Mouse (Mus musculus) embryonic facial prominence, embryonic 14.5 days (tissue): ENCODE results near the gene Ch25h. TPM values are rescaled to one million over a fixed set of nuclear protein-coding genes. Genes with fewer than 3 reads are reported as not detected.

Experiments used
- ATAC-seq: fragments of 200-750 bp; cut with Nextera tagmentation; 2 replicates; pipeline ENCODE4 v1.8.0; 2017; ENCODE audit warnings: low read depth, moderate number of reproducible peaks, moderate TSS enrichment
- DNase-seq: peaks from one replicate; pipeline ENCODE4 v3.0.0-alpha.2; 2015; ENCODE audit warnings: low spot score
- H3K27ac ChIP-seq: fragments of 300-500 bp; sonication (generic); replicated peaks from 2 replicates; pipeline ENCODE4 v1.5.1; 2014; ENCODE audit warnings: low read depth, mild to moderate bottlenecking, low read length, moderate library complexity
- H3K27me3 ChIP-seq: fragments of 300-500 bp; sonication (generic); replicated peaks from 2 replicates; pipeline ENCODE4 v1.6.1; 2014; ENCODE audit warnings: low read length; ENCODE audit not compliant: control insufficient read depth, insufficient read depth
- H3K36me3 ChIP-seq: fragments of 300-500 bp; sonication (generic); 2 replicates; pipeline ENCODE4 v1.6.1; 2014; ENCODE audit warnings: low read length, mixed read lengths; ENCODE audit not compliant: control insufficient read depth, insufficient read depth
- H3K4me1 ChIP-seq: fragments of 300-500 bp; sonication (generic); 2 replicates; pipeline ENCODE4 v1.6.1; 2014; ENCODE audit warnings: antibody characterized with exemption, low read length; ENCODE audit not compliant: control insufficient read depth, insufficient read depth
- H3K4me2 ChIP-seq: fragments of 300-500 bp; sonication (generic); 2 replicates; pipeline ENCODE4 v1.6.1; 2014; ENCODE audit warnings: low read depth, mild to moderate bottlenecking, low read length, moderate library complexity, mixed read lengths
- H3K4me3 ChIP-seq: fragments of 300-500 bp; sonication (generic); 2 replicates; pipeline ENCODE4 v1.5.1; 2014; ENCODE audit warnings: low read depth, mild to moderate bottlenecking, low read length
- H3K9ac ChIP-seq: fragments of 300-500 bp; sonication (generic); 2 replicates; pipeline ENCODE4 v1.6.1; 2014; ENCODE audit warnings: low read depth, mild to moderate bottlenecking, low read length, moderate library complexity, mixed read lengths
- H3K9me3 ChIP-seq: fragments of 300-500 bp; sonication (generic); 2 replicates; pipeline ENCODE4 v1.6.1; 2016; ENCODE audit warnings: low read length; ENCODE audit not compliant: control insufficient read depth
- WGBS: fragments of 180-500 bp; shearing (Covaris S2); extraction: QIAGEN DNeasy Blood & Tissue Kit; methylation state at CpG from one replicate; pipeline ENCODE4 v1.1.7; 2014; 5-methylcytosine and 5-hydroxymethylcytosine counted together
- polyA plus RNA-seq: library from polyadenylated mRNA; unstranded; fragments of >200 nt; fragmentation: Nextera tagmentation; extraction: Ambion mirVana; gene quantifications from 2 replicates; pipeline ENCODE4 v1.2.1, GENCODE M21; 2014

Gene Ch25h
- polyA plus RNA-seq, 1 experiment from 2014 or later: 7.3 TPM

DNA sequence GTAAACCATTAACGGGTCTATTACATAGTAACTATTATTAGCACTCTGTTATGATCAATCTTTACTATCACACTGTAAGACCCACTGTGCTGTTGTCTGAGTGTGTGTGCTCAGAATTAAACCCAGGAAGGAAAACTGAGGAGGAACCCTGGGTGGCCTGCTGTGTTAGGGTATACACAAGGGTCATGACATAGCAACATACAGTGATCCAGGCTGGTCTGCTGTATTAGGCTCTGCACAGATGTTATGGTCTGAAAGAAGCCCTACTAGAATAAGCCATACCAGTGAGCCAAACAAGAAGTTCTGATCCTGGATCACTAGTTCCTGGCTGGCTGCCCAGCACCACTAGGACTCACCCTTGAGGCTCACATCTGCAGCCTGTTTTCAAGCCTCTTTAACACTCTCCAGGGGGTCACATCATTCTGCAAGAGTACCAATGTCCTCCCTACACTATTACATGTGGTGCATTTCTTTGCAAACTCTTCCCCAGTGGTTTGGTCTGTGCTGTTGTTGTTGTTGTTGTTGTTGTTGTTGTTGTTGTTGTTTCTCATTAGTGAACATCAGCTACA is 13.4 kb downstream of the Ch25h start:
- ATAC-seq (no peak), DNase-seq (peak; percentile 61)
- Histone ChIP-seq H3K4me1 (peaks cover 5% of the 10 kb centered on the region; the same call in 1 of the 2 replicates), H3K4me3 (no peak overlapping the region), H3K9me3 (no peaks in the 10 kb centered on the region), H3K9ac (no peak overlapping the region), H3K4me2 (no peak overlapping the region), H3K36me3 (no peaks in the 10 kb centered on the region), H3K27me3 (no peaks in the 10 kb centered on the region), H3K27ac (no peak overlapping the region)
- 88% methylated on average over 1 of the region's 1 CpGs for WGBS

DNA sequence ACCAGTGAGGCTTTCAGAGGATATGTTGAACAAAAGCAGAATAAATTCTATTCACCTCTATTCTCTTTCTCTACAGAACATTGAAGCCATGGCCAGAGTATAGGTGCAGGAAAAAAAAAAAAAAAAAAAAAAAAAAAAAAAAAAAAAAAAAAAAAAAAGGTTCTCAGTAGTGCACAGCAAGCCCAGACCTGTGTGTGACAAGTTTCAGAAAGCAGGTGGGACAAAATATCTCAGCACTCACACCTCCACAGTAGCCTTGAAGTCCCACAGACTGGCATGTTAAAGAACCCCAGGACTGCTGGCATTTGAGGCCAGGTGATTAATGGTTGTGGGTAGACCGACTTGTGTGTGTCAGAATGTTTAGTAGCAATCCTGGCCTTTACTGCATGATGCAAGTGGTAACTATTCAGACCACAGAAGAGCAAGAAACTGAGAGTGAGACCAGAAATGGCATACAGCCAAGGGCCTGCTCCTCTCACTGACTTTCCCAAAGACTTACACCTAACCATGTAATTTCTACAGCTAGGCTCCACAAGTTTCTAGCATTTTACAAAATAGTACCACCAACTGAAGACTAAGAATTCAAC is 24.1 kb downstream of the Ch25h start:
- Histone ChIP-seq H3K9ac (no peak overlapping the region), H3K36me3 (no peaks in the 10 kb centered on the region), H3K4me2 (no peak overlapping the region), H3K27ac (no peak overlapping the region), H3K4me1 (peaks cover 3% of the 10 kb centered on the region; the same call in 1 of the 2 replicates), H3K4me3 (no peak overlapping the region), H3K27me3 (no peaks in the 10 kb centered on the region), H3K9me3 (no peaks in the 10 kb centered on the region)
- ATAC-seq: no peak
- no peak for DNase-seq
- WGBS: 73% methylated on average over 1 of the region's 1 CpGs

DNA sequence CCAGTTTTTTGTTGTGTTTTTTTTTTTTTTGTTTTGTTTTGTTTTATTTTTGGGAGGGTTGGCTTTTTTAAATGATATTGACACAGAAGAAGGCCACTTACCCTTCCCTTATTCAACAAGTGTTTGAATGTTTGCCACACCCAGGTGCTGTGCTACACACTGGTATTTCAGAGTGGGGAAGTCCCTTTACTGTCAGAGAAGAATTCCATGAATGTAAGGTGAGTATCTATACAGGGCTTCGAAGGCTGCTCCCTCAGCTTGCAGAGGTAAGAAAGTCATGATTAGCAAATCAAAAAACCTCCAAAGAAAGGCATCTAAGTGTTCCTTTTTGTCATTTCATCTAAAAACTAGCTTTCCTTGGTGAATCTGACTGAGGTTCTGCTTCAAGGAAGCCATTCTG is 26.1 kb downstream of the Ch25h start:
- WGBS: 76% methylated on average over 1 of the region's 1 CpGs
- no peak for ATAC-seq
- no peak for DNase-seq
- H3K4me1 ChIP-seq: peaks cover 4% of the 10 kb centered on the region; the same call in 1 of the 2 replicates
- no peak overlapping the region for H3K9ac ChIP-seq
- H3K27ac ChIP-seq: no peak overlapping the region
- H3K9me3 ChIP-seq: no peaks in the 10 kb centered on the region
- no peaks in the 10 kb centered on the region for H3K36me3 ChIP-seq
- H3K4me2 ChIP-seq: no peak overlapping the region
- no peak overlapping the region for H3K4me3 ChIP-seq
- H3K27me3 ChIP-seq: no peaks in the 10 kb centered on the region

DNA sequence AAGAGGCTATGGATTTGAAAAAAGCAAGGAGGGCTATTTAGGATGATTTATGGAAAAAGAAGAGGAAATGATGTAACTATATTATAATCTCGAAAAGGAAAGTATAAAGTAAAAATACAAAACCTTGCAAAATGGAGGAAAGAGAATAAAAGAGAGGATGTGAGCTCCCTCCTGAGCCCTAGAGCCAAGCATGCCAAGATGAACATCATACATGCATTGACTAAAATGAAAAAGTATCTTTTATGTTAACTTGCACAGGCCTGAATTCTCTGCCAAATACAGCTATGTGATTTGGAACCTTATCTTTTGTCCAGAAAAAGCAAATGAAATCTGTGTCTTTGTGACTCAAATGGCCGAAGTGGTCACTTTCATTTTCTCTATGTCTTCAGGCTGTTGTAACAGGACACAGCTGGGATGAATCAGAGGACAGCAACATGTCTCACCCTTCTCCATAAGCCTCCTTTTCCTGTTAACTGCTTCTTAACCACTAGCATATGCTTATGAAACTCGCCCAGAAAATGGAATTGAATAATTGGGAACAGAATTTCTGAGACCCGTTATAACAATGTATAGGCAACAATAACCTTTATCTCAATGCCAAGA is 29.5 kb downstream of the Ch25h start:
- no peak overlapping the region for H3K4me3 ChIP-seq
- WGBS: 27% methylated on average over 4 of the region's 4 CpGs
- DNase-seq (peak; percentile 78), ATAC-seq (no peak; the same call in 1 of the 2 replicates)
- peak overlapping the region; percentile 30 for H3K27ac ChIP-seq
- peak overlapping the region; percentile 3; the same call in 1 of the 2 replicates for H3K4me2 ChIP-seq
- no peak overlapping the region for H3K9ac ChIP-seq
- no peaks in the 10 kb centered on the region for H3K9me3 ChIP-seq
- H3K27me3 ChIP-seq: no peaks in the 10 kb centered on the region
- H3K36me3 ChIP-seq: no peaks in the 10 kb centered on the region
- peaks cover 4% of the 10 kb centered on the region; the same call in 1 of the 2 replicates for H3K4me1 ChIP-seq

DNA sequence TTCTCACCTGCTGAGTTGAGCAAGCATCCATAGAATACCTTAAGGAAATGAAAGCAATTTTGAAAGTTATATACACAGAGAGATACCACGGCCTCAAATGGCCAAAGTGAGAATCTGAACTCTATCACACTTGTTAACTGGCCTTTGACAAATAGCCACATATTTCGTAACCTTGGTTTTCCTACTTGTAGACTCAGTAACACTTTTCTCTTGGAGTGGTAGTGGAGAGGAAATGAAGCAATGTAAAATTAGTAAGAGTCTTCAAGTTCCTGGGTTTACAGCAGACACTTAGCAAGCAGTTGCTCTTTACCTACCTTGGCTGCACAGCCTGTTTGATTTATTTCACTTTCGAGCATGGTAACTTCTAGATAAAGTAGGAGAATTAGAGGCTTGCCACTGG is 30.2 kb downstream of the Ch25h start:
- H3K27ac ChIP-seq: no peak overlapping the region; the same call in 1 of the 2 replicates
- peaks cover 4% of the 10 kb centered on the region; the same call in 1 of the 2 replicates for H3K4me1 ChIP-seq
- H3K4me2 ChIP-seq: no peak overlapping the region
- H3K4me3 ChIP-seq: no peak overlapping the region
- H3K9ac ChIP-seq: no peak overlapping the region
- WGBS: 84% methylated on average over 3 of the region's 3 CpGs
- no peak for DNase-seq
- no peaks in the 10 kb centered on the region for H3K36me3 ChIP-seq
- H3K9me3 ChIP-seq: no peaks in the 10 kb centered on the region
- H3K27me3 ChIP-seq: no peaks in the 10 kb centered on the region
- ATAC-seq: no peak

DNA sequence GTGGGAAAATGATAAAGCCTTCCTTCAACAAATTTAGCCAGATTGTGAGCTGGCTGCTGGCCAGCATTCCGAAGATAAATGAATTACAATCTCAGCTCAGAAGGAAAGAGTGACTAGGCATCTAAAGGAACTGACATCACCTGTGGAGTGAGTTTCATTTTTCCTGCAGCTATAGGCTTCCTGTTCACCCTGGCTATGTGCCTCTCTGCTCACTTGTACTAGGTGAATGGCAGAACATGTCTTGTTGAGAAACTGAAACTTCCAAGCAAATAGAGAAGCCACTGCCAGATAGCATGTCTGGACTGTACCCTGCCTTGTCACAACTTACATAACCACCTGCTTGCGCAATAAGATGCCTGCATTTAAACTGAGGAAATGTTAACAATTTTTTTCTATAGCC is 33.0 kb downstream of the Ch25h start:
- no peak overlapping the region for H3K9ac ChIP-seq
- 58% methylated on average over 2 of the region's 2 CpGs for WGBS
- H3K4me1 ChIP-seq: peaks cover 4% of the 10 kb centered on the region; the same call in 1 of the 2 replicates
- no peak; the same call in 1 of the 2 replicates for ATAC-seq
- DNase-seq: peak; percentile 74
- H3K4me2 ChIP-seq: no peak overlapping the region
- no peak overlapping the region for H3K27ac ChIP-seq
- no peaks in the 10 kb centered on the region for H3K9me3 ChIP-seq
- H3K27me3 ChIP-seq: no peaks in the 10 kb centered on the region
- H3K4me3 ChIP-seq: no peak overlapping the region
- no peaks in the 10 kb centered on the region for H3K36me3 ChIP-seq

DNA sequence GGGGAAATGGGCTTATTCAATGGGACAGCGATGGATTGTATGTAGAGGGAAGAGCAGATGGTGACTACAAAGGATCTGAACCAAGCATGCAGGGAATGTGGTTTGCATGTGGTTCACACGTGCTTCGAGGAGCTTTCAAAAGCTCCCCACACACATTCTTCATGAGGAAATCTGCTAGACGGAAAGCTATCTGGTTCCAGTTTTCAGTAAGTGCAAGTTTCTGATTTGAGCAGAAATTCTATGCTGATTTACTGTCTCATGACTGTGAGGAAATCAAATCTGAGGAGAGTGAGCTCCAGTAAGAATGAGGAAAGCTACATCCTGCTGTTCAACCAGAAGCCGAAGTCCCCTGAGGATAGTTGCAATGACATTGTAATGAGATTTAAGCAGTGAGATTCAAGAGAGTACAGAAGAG is 39.8 kb downstream of the Ch25h start:
- Histone ChIP-seq H3K4me2 (no peak overlapping the region), H3K36me3 (no peaks in the 10 kb centered on the region), H3K4me1 (no peaks in the 10 kb centered on the region), H3K27me3 (no peaks in the 10 kb centered on the region), H3K9ac (no peak overlapping the region), H3K27ac (peak overlapping the region; percentile 30), H3K4me3 (no peak overlapping the region), H3K9me3 (no peaks in the 10 kb centered on the region)
- WGBS: 29% methylated on average over 5 of the region's 5 CpGs
- 0 out of 2 replicates have a peak, but pooled peaks have one; percentile 67 for ATAC-seq
- DNase-seq: peak; percentile 83

DNA sequence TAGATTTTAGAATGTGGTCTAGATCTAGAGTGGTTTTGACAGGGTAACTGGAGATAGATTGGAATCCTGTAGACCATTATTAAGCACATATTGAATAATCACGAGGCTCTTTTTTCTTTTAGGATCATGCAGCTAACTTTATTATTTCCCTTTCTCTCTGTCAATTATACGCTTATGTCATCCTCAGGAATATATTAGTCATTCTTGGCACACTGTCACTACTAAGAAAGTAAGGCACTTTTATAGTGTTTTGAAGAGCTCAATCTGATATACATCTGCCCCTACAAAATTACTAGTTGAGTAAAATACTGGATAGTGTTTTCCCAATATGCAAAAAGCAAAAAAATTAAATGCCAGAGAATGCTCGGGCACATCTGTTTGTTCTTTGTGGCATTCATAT is 43.6 kb downstream of the Ch25h start:
- H3K36me3 ChIP-seq: no peaks in the 10 kb centered on the region
- whole genome bisulfite sequencing: 60% methylated on average over 3 of the region's 3 CpGs
- ATAC-seq: no peak

More for the DNA sequence above, 43.6 kb downstream of the Ch25h start:
- no peak overlapping the region for H3K4me2 ChIP-seq
- no peaks in the 10 kb centered on the region for H3K4me1 ChIP-seq
- H3K27me3 ChIP-seq: no peaks in the 10 kb centered on the region
- H3K4me3 ChIP-seq: no peak overlapping the region
- H3K9ac ChIP-seq: no peak overlapping the region
- H3K9me3 ChIP-seq: no peaks in the 10 kb centered on the region
- no peak overlapping the region for H3K27ac ChIP-seq
- no peak for DNase-seq
